Mouse (Mus musculus) ES-E14 (cell line): Measurements from ENCODE around the gene Tmem74b.

ENCODE experiments used
- CHD2 ChIP-seq: IDR thresholded peaks from 2 replicates; pipeline ENCODE4 v1.6.1; 2014; ENCODE audit warnings: mild to moderate bottlenecking, low read depth, low read length, inconsistent platforms
- HCFC1 ChIP-seq: IDR thresholded peaks from 2 replicates; pipeline ENCODE4 v1.6.1; 2012; ENCODE audit warnings: low read length, inconsistent platforms, borderline replicate concordance; ENCODE audit not compliant: insufficient read depth
- MAFK ChIP-seq: IDR thresholded peaks from 2 replicates; pipeline ENCODE4 v1.6.1; 2014; ENCODE audit warnings: mild to moderate bottlenecking, low read depth, low read length, inconsistent platforms; ENCODE audit not compliant: insufficient read depth
- ZC3H11A ChIP-seq: IDR thresholded peaks from 2 replicates; pipeline ENCODE4 v1.6.1; 2012; ENCODE audit warnings: low read depth, mild to moderate bottlenecking, inconsistent platforms, low read length, borderline replicate concordance
- ZNF384 ChIP-seq: IDR thresholded peaks from 2 replicates; pipeline ENCODE4 v1.6.1; 2012; ENCODE audit warnings: low read depth, low read length, inconsistent platforms

DNA sequence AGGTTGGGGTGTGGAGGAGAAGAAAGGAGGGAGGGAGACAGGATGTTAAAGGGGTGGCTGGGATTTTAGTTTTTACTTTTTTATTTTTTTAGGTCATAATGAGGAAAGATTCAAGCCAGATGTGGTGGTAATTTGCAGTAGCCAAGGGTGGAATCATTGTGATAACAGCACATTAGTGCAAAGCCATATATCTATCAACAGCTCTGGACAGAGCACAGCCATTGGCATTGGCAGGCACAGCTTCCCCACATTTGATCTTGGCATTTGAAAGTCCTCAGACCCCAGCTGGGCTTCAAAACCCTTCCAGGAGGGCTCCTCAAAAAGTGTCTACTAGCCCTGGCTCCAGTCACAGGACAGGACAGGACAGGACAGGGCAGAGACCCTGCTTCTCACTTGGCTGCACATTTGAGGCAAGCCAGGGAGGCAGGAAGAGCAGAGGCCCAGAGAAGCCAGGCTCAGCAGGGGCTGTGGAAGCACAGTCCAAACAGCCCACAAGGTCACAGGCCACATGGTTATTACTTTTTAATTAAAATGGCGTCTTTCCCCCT, 57.1 kb downstream of the Tmem74b start:
- TF ChIP-seq ZNF384 (no peak), MAFK (no peak), ZC3H11A (no peak), CHD2 (no peak), HCFC1 (no peak)
